In genomic region chr11:59135051-59135820, GRCm38 (mm10) we compare ENCODE assay signal across 8 mouse cellular contexts. TPM values are rescaled to one million over a fixed set of nuclear protein-coding genes. Genes with fewer than 3 reads are reported as not detected.
DNase-seq lines count a peak whose midpoint lies in the region; ATAC-seq and TF ChIP-seq lines count a peak whose summit lies in the region.

No protein-coding gene starts in this region.

- H3K4me1 ChIP-seq in heart, embryonic 14.5 days (ENCODE audit: control insufficient read depth in 2 of 2, insufficient read depth in 2 of 2, low read length in 2 of 2): peaks cover 45 to 49% of the 10 kb centered on the region in 2 experiments
- peaks cover 30% of the 10 kb centered on the region for H3K4me1 ChIP-seq in embryonic facial prominence, embryonic 10.5 days
- peaks cover 13% of the 10 kb centered on the region for H3K4me1 ChIP-seq in hindbrain, embryonic 13.5 days (replicated peaks)
- 0 out of 2 replicates have a peak, but pooled peaks cover 3% of the 10 kb centered on the region for H3K4me1 ChIP-seq in midbrain, postnatal 0 days (ENCODE audit: insufficient read depth, low read length)

- no peak overlapping the region for H3K27ac ChIP-seq in heart, embryonic 14.5 days (replicated peaks in 1 of 2; ENCODE audit: control insufficient read depth in 1 of 2, insufficient read depth in 1 of 2, low read depth in 2 of 2, low read length in 2 of 2)
- no peak overlapping the region for H3K27ac ChIP-seq in embryonic facial prominence, embryonic 10.5 days (replicated peaks)
- no peak overlapping the region for H3K27ac ChIP-seq in hindbrain, embryonic 13.5 days
- H3K27ac ChIP-seq in midbrain, postnatal 0 days (ENCODE audit: low read depth, low read length): no peak overlapping the region

- H3K27me3 ChIP-seq in heart, embryonic 14.5 days (ENCODE audit: control insufficient read depth, insufficient read depth, low read length): peaks cover 37% of the 10 kb centered on the region
- H3K27me3 ChIP-seq in embryonic facial prominence, embryonic 10.5 days (replicated peaks; ENCODE audit: low read depth, poor library complexity, severe bottlenecking): peaks cover 95% of the 10 kb centered on the region
- peaks cover 84% of the 10 kb centered on the region for H3K27me3 ChIP-seq in hindbrain, embryonic 13.5 days
- H3K27me3 ChIP-seq in midbrain, postnatal 0 days (ENCODE audit: insufficient read depth, low read length): peaks cover 53% of the 10 kb centered on the region

- no peaks in the 10 kb centered on the region for H3K9me3 ChIP-seq in heart, embryonic 14.5 days (ENCODE audit: control insufficient read depth, low read length)
- H3K9me3 ChIP-seq in embryonic facial prominence, embryonic 10.5 days: no peaks in the 10 kb centered on the region
- no peaks in the 10 kb centered on the region for H3K9me3 ChIP-seq in hindbrain, embryonic 13.5 days
- H3K9me3 ChIP-seq in midbrain, postnatal 0 days (ENCODE audit: low read length): no peaks in the 10 kb centered on the region

- WGBS in heart, embryonic 14.5 days: 26% methylated on average over 55 of the region's 55 CpGs
- WGBS in embryonic facial prominence, embryonic 10.5 days: 8% methylated on average over 55 of the region's 55 CpGs
- WGBS in hindbrain, embryonic 13.5 days: 10% methylated on average over 55 of the region's 55 CpGs
- 8% methylated on average over 55 of the region's 55 CpGs for WGBS in midbrain, postnatal 0 days

- ATAC-seq in heart, embryonic 14.5 days (ENCODE audit: insufficient number of reproducible peaks, insufficient read depth, low FRiP score, low read depth): no peak
- ATAC-seq in hindbrain, embryonic 13.5 days (ENCODE audit: low FRiP score): no peak
- 0 out of 2 replicates have a peak, but pooled peaks have one; percentile 31 for ATAC-seq in midbrain, postnatal 0 days (ENCODE audit: low FRiP score)
- ATAC-seq in cerebellum, adult (ENCODE audit: insufficient number of reproducible peaks, low FRiP score, low TSS enrichment): no peak
- no peak for ATAC-seq in granulocyte monocyte progenitor cell, adult 5-6 weeks (replicated peaks; ENCODE audit: poor library complexity, severe bottlenecking)

- peak overlapping the region; percentile 75 for H3K4me2 ChIP-seq in heart, embryonic 14.5 days (ENCODE audit: low read length)
- peak overlapping the region; percentile 55 for H3K4me2 ChIP-seq in hindbrain, embryonic 13.5 days
- peak overlapping the region; percentile 54 for H3K4me2 ChIP-seq in midbrain, postnatal 0 days (ENCODE audit: low read depth, low read length, poor library complexity, severe bottlenecking)

- H3K9ac ChIP-seq in heart, embryonic 14.5 days (ENCODE audit: low read length): peak overlapping the region; percentile 44
- peak overlapping the region; percentile 51 for H3K9ac ChIP-seq in hindbrain, embryonic 13.5 days
- peak overlapping the region; percentile 46; the same call in 1 of the 2 replicates for H3K9ac ChIP-seq in midbrain, postnatal 0 days (replicated peaks; ENCODE audit: low read length, poor library complexity, severe bottlenecking)

- no peak for DNase-seq in heart, postnatal 36 days
- DNase-seq in embryonic facial prominence, embryonic 10.5 days (ENCODE audit: low spot score): peak; percentile 19
- no peak for DNase-seq in midbrain, postnatal 0 days (ENCODE audit: low spot score)
- DNase-seq in left cerebral cortex, postnatal 10 days (ENCODE audit: extremely low spot score in 1 of 2, low spot score in 2 of 2): no peak

- H3K36me3 ChIP-seq in heart, embryonic 14.5 days (ENCODE audit: control insufficient read depth, insufficient read depth, low read length): peaks cover 50% of the 10 kb centered on the region
- no peaks in the 10 kb centered on the region for H3K36me3 ChIP-seq in embryonic facial prominence, embryonic 10.5 days (replicated peaks)
- H3K36me3 ChIP-seq in hindbrain, embryonic 13.5 days: no peaks in the 10 kb centered on the region
- no peaks in the 10 kb centered on the region for H3K36me3 ChIP-seq in midbrain, postnatal 0 days (ENCODE audit: insufficient read depth, low read length)

- intact Hi-C loops in heart, postnatal 36 days (cut with DNase I): no loop called here
- intact Hi-C loops in left cerebral cortex, postnatal 10 days (cut with DNase I): no loop called here

- TF ChIP-seq CTCF in midbrain, postnatal 0 days (IDR thresholded peaks at IDR 0.05): no peak

- peak overlapping the region in 1 of 2 experiments; percentile 11; a peak in 3 of 4 replicates for H3K4me3 ChIP-seq in heart, embryonic 14.5 days (ENCODE audit: control insufficient read depth in 1 of 2, insufficient read depth in 1 of 2, low read depth in 1 of 2, low read length in 2 of 2)
- peak overlapping the region; percentile 46 for H3K4me3 ChIP-seq in embryonic facial prominence, embryonic 10.5 days
- H3K4me3 ChIP-seq in hindbrain, embryonic 13.5 days: peak overlapping the region; percentile 35
- H3K4me3 ChIP-seq in midbrain, postnatal 0 days (ENCODE audit: low read depth, low read length): peak overlapping the region; percentile 31

RNA-seq across cellular contexts. Expression of gene Obscn, which starts 1.0 kb away (rescaled TPM):
- polyA plus RNA-seq in heart, embryonic 14.5 days (2014; fragmentation: Nextera tagmentation; extraction: Ambion mirVana): 69.1 and 69.4 TPM in 2 replicates
- total RNA-seq in heart, postnatal 36 days (2021): 100 to 1,000 TPM; 725 to 820 TPM
- polyA plus RNA-seq in embryonic facial prominence, embryonic 10.5 days (2016; fragmentation: Nextera tagmentation; extraction: Ambion mirVana): 0.05 and 0.24 TPM in 2 replicates
- polyA plus RNA-seq in hindbrain, embryonic 13.5 days (2015; fragmentation: Nextera tagmentation; extraction: Ambion mirVana): 0.22 and 0.44 TPM in 2 replicates
- 2.1 and 4.0 TPM in 2 replicates for total RNA-seq in midbrain, postnatal 0 days (2014; rRNA removed)
- 0.38 and 0.39 TPM in 2 replicates for polyA plus RNA-seq in midbrain, postnatal 0 days (2015; fragmentation: Nextera tagmentation; extraction: Ambion mirVana)
- 1 to 10 TPM; 2.1 to 2.3 TPM for total RNA-seq in left cerebral cortex, postnatal 10 days (2021)
- total RNA-seq in granulocyte monocyte progenitor cell, adult 5-6 weeks (2014; fragmentation: Nextera tagmentation): not detected in 2 replicates
- total RNA-seq in granulocyte monocyte progenitor cell, adult 5-6 weeks (2017): not detected in 2 replicates

RNA-seq across cellular contexts. Expression of gene Iba57, which starts 28.3 kb away (rescaled TPM):
- 4.6 and 4.9 TPM in 2 replicates for polyA plus RNA-seq in heart, embryonic 14.5 days (2014; fragmentation: Nextera tagmentation; extraction: Ambion mirVana)
- 10 to 100 TPM; 20.4 to 20.5 TPM for total RNA-seq in heart, postnatal 36 days (2021)
- 4.0 and 4.7 TPM in 2 replicates for polyA plus RNA-seq in embryonic facial prominence, embryonic 10.5 days (2016; fragmentation: Nextera tagmentation; extraction: Ambion mirVana)
- polyA plus RNA-seq in hindbrain, embryonic 13.5 days (2015; fragmentation: Nextera tagmentation; extraction: Ambion mirVana): 6.2 and 7.3 TPM in 2 replicates
- total RNA-seq in midbrain, postnatal 0 days (2014; rRNA removed): 8.1 and 14.3 TPM in 2 replicates
- polyA plus RNA-seq in midbrain, postnatal 0 days (2015; fragmentation: Nextera tagmentation; extraction: Ambion mirVana): 9.2 and 10.4 TPM in 2 replicates
- 10 to 100 TPM; 11.4 to 13.9 TPM for total RNA-seq in left cerebral cortex, postnatal 10 days (2021)
- 0.84 and 2.8 TPM in 2 replicates for total RNA-seq in granulocyte monocyte progenitor cell, adult 5-6 weeks (2014; fragmentation: Nextera tagmentation)
- 3.9 and 6.0 TPM in 2 replicates for total RNA-seq in granulocyte monocyte progenitor cell, adult 5-6 weeks (2017)

RNA-seq across cellular contexts. Expression of gene Gjc2, which starts 47.8 kb away (rescaled TPM):
- polyA plus RNA-seq in heart, embryonic 14.5 days (2014; fragmentation: Nextera tagmentation; extraction: Ambion mirVana): 0.23 and 0.39 TPM in 2 replicates
- total RNA-seq in heart, postnatal 36 days (2021): 1 to 10 TPM in 1 of 2 experiments, under 1 TPM in 1; 0.97 to 1.0 TPM
- 0.15 TPM in 1 of 2 replicates, not detected in the other for polyA plus RNA-seq in embryonic facial prominence, embryonic 10.5 days (2016; fragmentation: Nextera tagmentation; extraction: Ambion mirVana)
- 0.14 and 0.17 TPM in 2 replicates for polyA plus RNA-seq in hindbrain, embryonic 13.5 days (2015; fragmentation: Nextera tagmentation; extraction: Ambion mirVana)
- 0.38 and 0.99 TPM in 2 replicates for total RNA-seq in midbrain, postnatal 0 days (2014; rRNA removed)
- polyA plus RNA-seq in midbrain, postnatal 0 days (2015; fragmentation: Nextera tagmentation; extraction: Ambion mirVana): 0.27 and 0.44 TPM in 2 replicates
- total RNA-seq in left cerebral cortex, postnatal 10 days (2021): 1 to 10 TPM; 1.6 to 3.9 TPM
- total RNA-seq in granulocyte monocyte progenitor cell, adult 5-6 weeks (2014; fragmentation: Nextera tagmentation): not detected in 2 replicates
- not detected in 2 replicates for total RNA-seq in granulocyte monocyte progenitor cell, adult 5-6 weeks (2017)

RNA-seq across cellular contexts. Expression of gene Guk1, which starts 56.8 kb away (rescaled TPM):
- polyA plus RNA-seq in heart, embryonic 14.5 days (2014; fragmentation: Nextera tagmentation; extraction: Ambion mirVana): 133 and 136 TPM in 2 replicates
- total RNA-seq in heart, postnatal 36 days (2021): 100 to 1,000 TPM in 1 of 2 experiments, 10 to 100 TPM in 1; 88.3 to 117 TPM
- 133 and 146 TPM in 2 replicates for polyA plus RNA-seq in embryonic facial prominence, embryonic 10.5 days (2016; fragmentation: Nextera tagmentation; extraction: Ambion mirVana)
- 177 and 182 TPM in 2 replicates for polyA plus RNA-seq in hindbrain, embryonic 13.5 days (2015; fragmentation: Nextera tagmentation; extraction: Ambion mirVana)
- total RNA-seq in midbrain, postnatal 0 days (2014; rRNA removed): 125 and 141 TPM in 2 replicates
- polyA plus RNA-seq in midbrain, postnatal 0 days (2015; fragmentation: Nextera tagmentation; extraction: Ambion mirVana): 289 and 314 TPM in 2 replicates
- total RNA-seq in left cerebral cortex, postnatal 10 days (2021): 100 to 1,000 TPM; 115 to 117 TPM
- 41.9 and 58.1 TPM in 2 replicates for total RNA-seq in granulocyte monocyte progenitor cell, adult 5-6 weeks (2014; fragmentation: Nextera tagmentation)
- 33.2 and 35.9 TPM in 2 replicates for total RNA-seq in granulocyte monocyte progenitor cell, adult 5-6 weeks (2017)

Comparison
In these comparisons a context has a peak if more than half of its experiments do, and no peak if none do; other contexts are left out.
1. RNA of gene Obscn, which starts 1.0 kb away (total RNA-seq): 725 to 820 TPM in heart, postnatal 36 days; 2.1 to 2.3 TPM in left cerebral cortex, postnatal 10 days, 2.1 to 4.0 TPM in midbrain, postnatal 0 days and not detected in granulocyte monocyte progenitor cell, adult 5-6 weeks; every median in the first group is over 100 times any median in the second.
2. Peak in every context shown above with its lines, with median percentiles within 50 percentile points of each other: H3K4me2 ChIP-seq and H3K9ac ChIP-seq.